Mouse (Mus musculus) stomach, embryonic 14.5 days (tissue): Measurements from ENCODE around the gene Fcgr1. TPM values are rescaled to one million over a fixed set of nuclear protein-coding genes. Genes with fewer than 3 reads are reported as not detected.
"Not testable (repeated sequence)": the region's sequence is repeated elsewhere in the genome, so short reads cannot be mapped to it uniquely, and the experiment has no call there.

Source experiments
- ATAC-seq: fragments of 200-750 bp; cut with Nextera tagmentation; 2 replicates; pipeline ENCODE4 v1.8.0; 2017; ENCODE audit warnings: low read depth, moderate TSS enrichment; ENCODE audit not compliant: insufficient number of reproducible peaks, insufficient read depth, low FRiP score
- H3K27ac ChIP-seq: fragments of 300-500 bp; sonication (generic); 2 replicates; pipeline ENCODE4 v1.5.1; 2014; ENCODE audit warnings: mild to moderate bottlenecking, low read length, moderate library complexity, mixed read lengths
- H3K27me3 ChIP-seq: fragments of 300-500 bp; sonication (generic); 2 replicates; pipeline ENCODE4 v1.6.1; 2014; ENCODE audit warnings: low read length, control low read depth, mixed read lengths; ENCODE audit not compliant: control insufficient read depth, insufficient read depth
- H3K36me3 ChIP-seq: fragments of 300-500 bp; sonication (generic); 2 replicates; pipeline ENCODE4 v1.6.1; 2014; ENCODE audit warnings: mild to moderate bottlenecking, control low read depth, low read length, moderate library complexity, mixed read lengths; ENCODE audit not compliant: control insufficient read depth, insufficient read depth
- H3K4me1 ChIP-seq: fragments of 300-500 bp; sonication (generic); 2 replicates; pipeline ENCODE4 v1.6.1; 2014; ENCODE audit warnings: low read length, control low read depth, mixed read lengths; ENCODE audit not compliant: control insufficient read depth, insufficient read depth
- H3K4me2 ChIP-seq: fragments of 300-500 bp; sonication (generic); replicated peaks from 2 replicates; pipeline ENCODE4 v1.6.1; 2014; ENCODE audit warnings: low read depth, low read length, control low read depth
- H3K4me3 ChIP-seq: fragments of 300-500 bp; sonication (generic); 2 replicates; pipeline ENCODE4 v1.5.1; 2014; ENCODE audit warnings: low read depth, low read length, control low read depth
- H3K9ac ChIP-seq: fragments of 300-500 bp; sonication (generic); replicated peaks from 2 replicates; pipeline ENCODE4 v1.6.1; 2014; ENCODE audit warnings: low read depth, mild to moderate bottlenecking, control low read depth, low read length, moderate library complexity, mixed read lengths
- H3K9me3 ChIP-seq: fragments of 300-500 bp; sonication (generic); 2 replicates; pipeline ENCODE4 v1.6.1; 2016; ENCODE audit warnings: low read depth, low read length, control low read depth; ENCODE audit not compliant: control insufficient read depth
- WGBS: fragments of 180-500 bp; shearing (Covaris S2); extraction: QIAGEN DNeasy Blood & Tissue Kit; methylation state at CpG from one replicate; pipeline ENCODE4 v1.1.7; 2014; 5-methylcytosine and 5-hydroxymethylcytosine counted together
- polyA plus RNA-seq: library from polyadenylated mRNA; unstranded; fragments of >200 nt; fragmentation: Nextera tagmentation; extraction: Ambion mirVana; gene quantifications from 2 replicates; pipeline ENCODE4 v1.2.1, GENCODE M21; 2014

The Fcgr1 gene
- polyA plus RNA-seq, 1 experiment from 2014 or later, result 3.8 TPM

DNA sequence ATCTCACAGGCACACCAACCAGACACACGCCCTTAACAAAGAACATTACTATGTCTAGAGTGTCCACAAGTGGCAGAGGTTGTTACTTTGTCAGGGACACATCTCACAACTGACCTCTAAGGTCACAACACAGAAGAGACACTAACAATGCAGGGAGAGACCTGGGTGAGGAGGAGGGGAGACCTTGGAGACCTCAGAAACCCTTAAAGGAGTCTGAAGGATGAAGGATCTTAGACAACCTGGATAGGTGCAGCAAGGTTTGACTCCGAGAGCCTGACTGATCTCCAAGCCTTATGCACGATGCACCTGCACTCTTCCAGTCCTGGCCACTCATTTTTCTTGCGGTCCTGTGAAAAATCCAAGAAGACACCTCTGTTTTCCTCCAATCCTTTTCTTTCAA lies 36.4 kb upstream of the Fcgr1 start:
- Histone ChIP-seq H3K27me3 (peaks cover 39% of the 10 kb centered on the region), H3K4me2 (no peak overlapping the region), H3K4me3 (no peak overlapping the region), H3K27ac (no peak overlapping the region), H3K36me3 (no peaks in the 10 kb centered on the region), H3K9ac (no peak overlapping the region), H3K9me3 (no peaks in the 10 kb centered on the region), H3K4me1 (no peaks in the 10 kb centered on the region)
- ATAC-seq, result no peak
- WGBS, result 87% methylated on average over 4 of the region's 4 CpGs

DNA sequence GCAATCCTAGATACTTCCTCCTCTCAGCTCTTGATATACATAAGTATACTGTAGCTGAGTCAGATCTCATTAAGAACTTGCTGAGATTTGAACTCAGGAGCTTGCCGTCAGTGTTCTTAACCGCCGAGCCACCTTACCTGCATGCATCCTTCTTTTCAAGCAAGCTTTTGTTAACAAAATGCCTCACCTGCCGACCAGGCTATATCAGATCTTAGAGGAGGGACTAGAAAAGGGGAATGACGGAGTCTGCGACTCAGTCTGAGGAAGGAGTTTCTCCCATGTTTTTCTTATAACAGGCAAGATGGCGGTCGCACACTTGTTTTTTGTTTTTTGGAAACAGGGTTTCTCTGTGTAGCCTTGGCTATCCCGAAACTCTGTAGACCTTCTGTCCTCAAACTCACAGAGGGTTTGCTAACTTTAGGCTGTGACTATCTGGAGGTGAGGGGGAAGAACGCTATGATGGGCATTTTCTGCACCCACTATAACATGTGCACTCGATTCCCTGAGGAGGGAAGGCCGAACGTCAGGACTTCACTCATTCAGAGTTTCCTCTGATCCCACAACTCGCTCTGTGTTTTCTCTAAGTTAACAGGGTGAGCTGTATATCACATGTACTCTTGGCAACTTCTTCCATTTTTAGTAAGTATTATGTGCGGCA lies 35.1 kb upstream of the Fcgr1 start:
- Histone ChIP-seq H3K36me3 (no peaks in the 10 kb centered on the region), H3K9me3 (no peaks in the 10 kb centered on the region), H3K27me3 (peaks cover 35% of the 10 kb centered on the region), H3K4me2 (0 out of 2 replicates have a peak overlapping the region, but pooled peaks have one; percentile 49), H3K4me3 (no peak overlapping the region), H3K9ac (no peak overlapping the region), H3K27ac (no peak overlapping the region), H3K4me1 (no peaks in the 10 kb centered on the region)
- ATAC-seq, result no peak
- 15% methylated on average over 15 of the region's 15 CpGs for WGBS

DNA sequence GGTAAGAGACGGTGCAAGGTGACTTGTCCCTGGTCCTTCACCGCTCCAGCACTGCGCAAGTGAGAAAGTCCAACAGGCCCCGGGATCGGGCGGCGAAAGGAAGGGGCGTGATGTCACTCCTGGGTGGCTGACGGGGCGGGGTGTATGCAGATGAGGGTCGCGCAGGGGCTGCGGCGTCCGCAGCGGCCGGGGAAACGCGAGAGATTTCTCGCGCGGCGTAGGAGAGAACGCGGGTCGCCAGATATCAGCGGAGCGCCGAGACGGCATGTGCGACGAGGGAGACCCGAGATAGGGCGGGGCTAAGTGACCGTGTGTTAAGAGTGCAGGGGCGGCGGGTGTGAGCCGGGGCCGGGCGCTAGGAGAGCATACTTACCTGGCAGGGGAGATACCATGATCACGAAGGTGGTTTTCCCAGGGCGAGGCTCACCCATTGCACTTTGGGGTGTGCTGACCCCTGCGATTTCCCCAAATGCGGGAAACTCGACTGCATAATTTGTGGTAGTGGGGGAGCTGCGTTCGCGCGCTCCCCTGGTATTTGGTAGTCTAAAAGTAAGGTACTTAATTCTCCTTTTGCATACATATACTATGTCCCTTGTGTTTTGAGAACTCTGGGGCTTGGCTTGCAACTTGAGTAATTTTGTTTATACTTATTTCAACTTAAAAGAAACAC lies 34.4 kb upstream of the Fcgr1 start:
- peak overlapping the region; percentile 49 for H3K4me2 ChIP-seq
- H3K9ac ChIP-seq, H3K27ac ChIP-seq, H3K4me1 ChIP-seq, H3K36me3 ChIP-seq, H3K9me3 ChIP-seq: not testable (repeated sequence)
- peak overlapping the region; percentile 25 for H3K4me3 ChIP-seq
- peaks cover 32% of the 10 kb centered on the region for H3K27me3 ChIP-seq
- ATAC-seq, result peak; percentile 90
- WGBS, result under 1% methylated on average over 36 of the region's 49 CpGs

- Histone ChIP-seq H3K4me1 (no peaks in the 10 kb centered on the region), H3K4me2 (peak overlapping the region; percentile 49), H3K9me3 (no peaks in the 10 kb centered on the region), H3K4me3 (peak overlapping the region; percentile 25; the same call in 1 of the 2 replicates), H3K9ac (no peak overlapping the region), H3K27ac (no peak overlapping the region), H3K36me3 (no peaks in the 10 kb centered on the region), H3K27me3 (peaks cover 27% of the 10 kb centered on the region; the same call in 1 of the 2 replicates)
- under 1% methylated on average over 14 of the region's 18 CpGs for WGBS
- no peak for ATAC-seq
Observed at GRCm38 (mm10) chr3:96327647-96328046, 33.9 kb upstream of the Fcgr1 start.

DNA sequence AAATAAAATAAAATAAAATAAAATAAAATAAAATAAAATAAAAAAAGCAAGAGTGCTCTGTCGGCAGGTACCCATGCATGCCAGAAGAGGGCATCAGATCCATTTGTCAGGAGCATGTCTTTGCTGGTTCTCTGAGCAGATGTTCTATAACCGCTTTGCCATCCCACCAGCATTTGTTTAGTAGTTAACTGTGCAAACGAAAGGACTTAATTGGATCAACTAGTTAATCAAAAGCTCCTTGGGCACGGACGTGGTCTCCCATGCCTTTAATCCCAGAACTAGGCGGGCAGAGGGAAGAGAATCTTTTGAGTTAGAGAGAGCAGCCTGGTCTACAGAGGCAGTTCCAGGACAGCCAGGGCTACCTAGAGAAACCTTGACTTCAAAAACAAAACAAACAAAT lies 33.4 kb upstream of the Fcgr1 start:
- ATAC-seq, result no peak
- WGBS, result 3% methylated on average over 6 of the region's 6 CpGs
- Histone ChIP-seq H3K4me3 (no peak overlapping the region), H3K36me3 (no peaks in the 10 kb centered on the region), H3K4me2 (no peak overlapping the region), H3K4me1 (no peaks in the 10 kb centered on the region), H3K9ac (no peak overlapping the region), H3K27me3 (peaks cover 25% of the 10 kb centered on the region; the same call in 1 of the 2 replicates), H3K27ac (no peak overlapping the region), H3K9me3 (no peaks in the 10 kb centered on the region)

- not testable (repeated sequence) for H3K27ac ChIP-seq, H3K4me3 ChIP-seq, H3K9ac ChIP-seq, ATAC-seq, H3K9me3 ChIP-seq, H3K36me3 ChIP-seq, H3K4me1 ChIP-seq, H3K4me2 ChIP-seq
- 57% methylated on average over 6 of the region's 6 CpGs for WGBS
- peaks cover 16% of the 10 kb centered on the region; the same call in 1 of the 2 replicates for H3K27me3 ChIP-seq
Observed at GRCm38 (mm10) chr3:96323806-96324205, 30.0 kb upstream of the Fcgr1 start.

DNA sequence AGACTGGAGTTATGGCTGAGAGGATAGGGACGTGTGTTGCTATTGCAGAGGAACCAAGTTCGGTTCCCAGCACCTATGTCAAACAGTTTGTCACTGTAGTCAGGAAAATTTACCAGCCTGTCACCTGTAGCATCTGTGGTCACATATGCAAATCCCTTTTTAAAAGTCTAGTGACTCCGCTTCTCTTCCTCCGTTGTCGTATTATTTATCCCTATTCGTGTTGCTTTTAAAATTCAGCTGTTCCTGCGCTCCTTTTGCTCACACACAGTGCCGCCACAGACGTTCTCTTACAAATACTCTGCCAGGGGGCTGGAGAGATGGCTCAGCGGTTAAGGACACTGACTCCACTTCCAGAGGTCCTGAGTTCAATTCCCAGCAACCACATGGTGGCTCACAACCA lies 28.8 kb upstream of the Fcgr1 start:
- no peak overlapping the region for H3K27ac ChIP-seq
- H3K27me3 ChIP-seq, result peaks cover 16% of the 10 kb centered on the region; the same call in 1 of the 2 replicates
- no peaks in the 10 kb centered on the region for H3K4me1 ChIP-seq
- no peak for ATAC-seq
- no peaks in the 10 kb centered on the region for H3K9me3 ChIP-seq
- no peak overlapping the region for H3K4me2 ChIP-seq
- WGBS, result 19% methylated on average over 10 of the region's 10 CpGs
- H3K4me3 ChIP-seq, result no peak overlapping the region
- H3K36me3 ChIP-seq, result no peaks in the 10 kb centered on the region
- H3K9ac ChIP-seq, result no peak overlapping the region

- Histone ChIP-seq H3K36me3 (no peaks in the 10 kb centered on the region), H3K27me3 (peaks cover 13% of the 10 kb centered on the region; the same call in 1 of the 2 replicates), H3K9me3 (no peaks in the 10 kb centered on the region), H3K9ac (no peak overlapping the region), H3K4me1 (no peaks in the 10 kb centered on the region), H3K4me3 (no peak overlapping the region), H3K27ac (no peak overlapping the region), H3K4me2 (no peak overlapping the region)
- WGBS, result 12% methylated on average over 15 of the region's 15 CpGs
- ATAC-seq, result no peak
Observed at GRCm38 (mm10) chr3:96321891-96322290, 28.1 kb upstream of the Fcgr1 start.
